Mouse (Mus musculus) CH12.LX (cell line): Measurements from ENCODE around the gene Fam114a1.

Experiments
- CTCF ChIP-seq, 2 experiments: IDR thresholded peaks in 1 of 2; conservative IDR thresholded peaks in 1 of 2; 2 replicates each; pipeline ENCODE4 v1.5.1; 2011 to 2012; ENCODE audit warnings: low read depth in 2 of 2, low read length in 2 of 2, improper control_type of control experiment in 1 of 2, inconsistent platforms in 1 of 2, mild to moderate bottlenecking in 1 of 2, moderate library complexity in 1 of 2
- EP300 ChIP-seq: IDR thresholded peaks from 2 replicates; pipeline ENCODE4 v1.6.1; 2011; ENCODE audit warnings: low read length, improper control_type of control experiment
- GABPA ChIP-seq: IDR thresholded peaks from 2 replicates; pipeline ENCODE4 v1.6.1; 2012; ENCODE audit warnings: low read depth, low read length, improper control_type of control experiment, inconsistent platforms; ENCODE audit not compliant: insufficient replicate concordance
- MAZ ChIP-seq: IDR thresholded peaks from 2 replicates; pipeline ENCODE4 v1.6.1; 2012; ENCODE audit warnings: low read depth, mild to moderate bottlenecking, inconsistent platforms, low read length, improper control_type of control experiment, moderate library complexity
- MEF2A ChIP-seq: IDR thresholded peaks from 2 replicates; pipeline ENCODE4 v1.6.1; 2014; ENCODE audit warnings: low read depth, mild to moderate bottlenecking, inconsistent platforms, low read length, improper control_type of control experiment, borderline replicate concordance
- MYC ChIP-seq: IDR thresholded peaks from 2 replicates; pipeline ENCODE4 v1.6.1; 2011; ENCODE audit warnings: low read depth, mild to moderate bottlenecking, improper control_type of control experiment, low read length
- POLR2A ChIP-seq: IDR thresholded peaks from 2 replicates; pipeline ENCODE4 v1.6.1; 2011; ENCODE audit warnings: low read depth, mild to moderate bottlenecking, improper control_type of control experiment, low read length
- POLR2AphosphoS2 ChIP-seq: IDR thresholded peaks from 2 replicates; pipeline ENCODE4 v1.6.1; 2011; ENCODE audit warnings: low read depth, low read length, improper control_type of control experiment
- RAD21 ChIP-seq: IDR thresholded peaks from 2 replicates; pipeline ENCODE4 v1.6.1; 2011; ENCODE audit warnings: low read depth, mild to moderate bottlenecking, low read length, improper control_type of control experiment, moderate library complexity
- RCOR1 ChIP-seq: conservative IDR thresholded peaks from 2 replicates; pipeline ENCODE4 v1.6.1; 2012; ENCODE audit warnings: low read depth, mild to moderate bottlenecking, inconsistent platforms, low read length, improper control_type of control experiment
- SMC3 ChIP-seq: IDR thresholded peaks from 2 replicates; pipeline ENCODE4 v1.6.1; 2011; ENCODE audit warnings: low read depth, low read length, improper control_type of control experiment
- USF1 ChIP-seq: IDR thresholded peaks from 2 replicates; pipeline ENCODE4 v1.6.1; 2014; ENCODE audit warnings: low read depth, mild to moderate bottlenecking, inconsistent platforms, low read length, improper control_type of control experiment
- USF2 ChIP-seq: conservative IDR thresholded peaks from 2 replicates; pipeline ENCODE4 v1.6.1; 2011; ENCODE audit warnings: low read depth, low read length, improper control_type of control experiment

- TF ChIP-seq USF2 = no peak
- no peak for TF ChIP-seq USF1
- no peak for TF ChIP-seq CTCF (conservative IDR thresholded peaks at IDR 0.05 in 1 of 2, IDR thresholded peaks at IDR 0.05 in 1 of 2; ENCODE audit: low read depth in 2 of 2, low read length in 2 of 2)
- no peak for TF ChIP-seq POLR2A
- TF ChIP-seq MEF2A = no peak
- TF ChIP-seq MYC = no peak
- no peak for TF ChIP-seq GABPA
- TF ChIP-seq EP300 = no peak
- no peak for TF ChIP-seq MAZ
- no peak for TF ChIP-seq RAD21
- TF ChIP-seq SMC3 = no peak
- no peak for TF ChIP-seq POLR2AphosphoS2
- no peak for TF ChIP-seq RCOR1
Measured at GRCm38 (mm10) chr5:65051513-65051912, 81.6 kb downstream of the Fam114a1 start.
